Mouse (Mus musculus) hindbrain, embryonic 10.5 days (tissue): Measurements from ENCODE around the gene Cacna2d3. TPM values are rescaled to one million over a fixed set of nuclear protein-coding genes. Genes with fewer than 3 reads are reported as not detected.

ENCODE experiments used
- DNase-seq: peaks from one replicate; pipeline ENCODE4 v3.0.0-alpha.2; 2017; ENCODE audit warnings: low spot score
- H3K27ac ChIP-seq: fragments of 300-500 bp; sonication (generic); 2 replicates; pipeline ENCODE4 v1.5.1; 2016; ENCODE audit warnings: mild to moderate bottlenecking, moderate library complexity
- H3K27me3 ChIP-seq: fragments of 300-500 bp; sonication (generic); 2 replicates; pipeline ENCODE4 v1.6.1; 2016; ENCODE audit warnings: mild to moderate bottlenecking; ENCODE audit not compliant: poor library complexity, insufficient read depth, severe bottlenecking
- H3K36me3 ChIP-seq: fragments of 300-500 bp; sonication (generic); 2 replicates; pipeline ENCODE4 v1.6.1; 2016; ENCODE audit warnings: mild to moderate bottlenecking, moderate library complexity
- H3K4me1 ChIP-seq: fragments of 300-500 bp; sonication (generic); replicated peaks from 2 replicates; pipeline ENCODE4 v1.6.1; 2016; ENCODE audit warnings: mild to moderate bottlenecking
- H3K4me3 ChIP-seq: fragments of 300-500 bp; sonication (generic); 2 replicates; pipeline ENCODE4 v1.5.1; 2016; ENCODE audit warnings: mild to moderate bottlenecking, moderate library complexity
- H3K9me3 ChIP-seq: fragments of 300-500 bp; sonication (generic); 2 replicates; pipeline ENCODE4 v1.6.1; 2016; ENCODE audit warnings: mild to moderate bottlenecking, moderate library complexity
- WGBS: fragments of 180-500 bp; shearing (Covaris S2); methylation state at CpG from one replicate; pipeline ENCODE4 v1.1.7; 2016; 5-methylcytosine and 5-hydroxymethylcytosine counted together
- polyA plus RNA-seq: library from polyadenylated mRNA; unstranded; fragments of >200 nt; fragmentation: Nextera tagmentation; extraction: Ambion mirVana; gene quantifications from 2 replicates; pipeline ENCODE4 v1.2.1, GENCODE M21; 2016

The Cacna2d3 gene
- polyA plus RNA-seq, 1 experiment from 2014 or later: 12.6 TPM

DNA sequence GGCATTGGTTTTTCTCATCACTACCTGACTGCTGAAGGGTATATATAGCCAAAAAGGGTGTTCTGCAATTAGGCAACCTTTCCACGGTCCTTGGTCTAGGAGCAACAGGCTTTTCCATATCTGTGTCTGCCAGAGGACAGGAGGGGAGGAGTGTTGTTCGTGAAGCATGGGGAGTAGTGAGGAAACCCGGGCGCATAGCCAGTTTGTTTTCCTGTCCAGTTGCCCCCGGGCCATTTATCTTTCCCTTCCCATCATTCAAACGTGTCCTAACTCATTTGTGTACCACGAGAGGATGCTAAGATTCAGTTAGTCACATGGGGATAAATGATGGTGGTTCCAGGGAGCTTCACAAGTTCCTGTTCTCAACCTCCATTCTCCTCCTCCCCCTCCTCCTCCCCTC lies 283.0 kb downstream of the Cacna2d3 start:
- no peak overlapping the region for H3K27ac ChIP-seq
- no peaks in the 10 kb centered on the region for H3K27me3 ChIP-seq
- no peaks in the 10 kb centered on the region for H3K36me3 ChIP-seq
- peaks cover 35% of the 10 kb centered on the region for H3K4me1 ChIP-seq
- no peaks in the 10 kb centered on the region for H3K9me3 ChIP-seq
- no peak overlapping the region for H3K4me3 ChIP-seq
- 84% methylated on average over 7 of the region's 7 CpGs for WGBS
- no peak for DNase-seq

DNA sequence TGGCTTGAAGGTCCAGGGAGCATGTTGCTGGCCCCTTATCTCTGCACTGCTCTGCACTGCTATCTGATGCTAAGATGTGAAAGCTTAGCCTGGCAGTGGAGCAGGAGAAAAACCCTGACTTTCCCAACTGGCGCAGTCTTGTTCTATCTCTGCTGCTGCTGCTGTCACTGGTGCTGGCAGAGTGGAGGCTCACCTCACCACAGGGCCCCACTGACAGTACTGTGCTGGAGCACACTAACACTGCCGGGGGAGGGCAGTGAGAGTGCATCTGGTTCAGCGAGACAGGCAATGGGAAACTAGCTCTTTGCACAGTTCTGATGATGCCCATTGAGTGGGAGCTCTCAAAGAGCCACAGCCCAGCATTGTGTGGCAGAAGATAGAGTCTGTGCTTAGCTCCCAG lies 283.4 kb downstream of the Cacna2d3 start:
- peaks cover 34% of the 10 kb centered on the region for H3K4me1 ChIP-seq
- H3K27me3 ChIP-seq: no peaks in the 10 kb centered on the region
- no peak overlapping the region for H3K4me3 ChIP-seq
- H3K9me3 ChIP-seq: no peaks in the 10 kb centered on the region
- H3K27ac ChIP-seq: no peak overlapping the region; the same call in 1 of the 2 replicates
- H3K36me3 ChIP-seq: no peaks in the 10 kb centered on the region
- 70% methylated on average over 3 of the region's 3 CpGs for WGBS
- DNase-seq: no peak

DNA sequence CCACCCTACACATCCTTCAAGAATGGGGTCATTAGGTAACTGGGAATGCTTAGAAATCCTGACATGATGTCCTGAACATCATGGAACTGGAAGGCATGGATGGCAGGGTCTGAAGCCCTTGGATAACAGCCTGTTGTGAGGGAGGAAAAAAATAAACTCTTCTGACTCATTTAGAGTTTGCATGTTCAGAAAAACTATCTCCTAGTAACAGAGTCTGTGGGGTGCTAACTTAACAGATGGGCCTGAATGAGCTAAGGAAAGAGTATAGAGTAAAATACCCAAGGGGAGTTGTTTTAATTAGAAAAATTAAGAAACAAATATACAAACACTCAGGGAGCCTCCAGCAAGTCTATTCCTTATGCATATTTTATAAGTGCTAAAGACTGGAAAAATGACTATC lies 286.5 kb downstream of the Cacna2d3 start:
- Histone ChIP-seq H3K4me1 (peaks cover 24% of the 10 kb centered on the region), H3K27ac (no peak overlapping the region), H3K4me3 (no peak overlapping the region), H3K27me3 (0 out of 2 replicates have a peak, but pooled peaks cover 4% of the 10 kb centered on the region), H3K36me3 (no peaks in the 10 kb centered on the region), H3K9me3 (no peaks in the 10 kb centered on the region)
- DNase-seq: no peak

DNA sequence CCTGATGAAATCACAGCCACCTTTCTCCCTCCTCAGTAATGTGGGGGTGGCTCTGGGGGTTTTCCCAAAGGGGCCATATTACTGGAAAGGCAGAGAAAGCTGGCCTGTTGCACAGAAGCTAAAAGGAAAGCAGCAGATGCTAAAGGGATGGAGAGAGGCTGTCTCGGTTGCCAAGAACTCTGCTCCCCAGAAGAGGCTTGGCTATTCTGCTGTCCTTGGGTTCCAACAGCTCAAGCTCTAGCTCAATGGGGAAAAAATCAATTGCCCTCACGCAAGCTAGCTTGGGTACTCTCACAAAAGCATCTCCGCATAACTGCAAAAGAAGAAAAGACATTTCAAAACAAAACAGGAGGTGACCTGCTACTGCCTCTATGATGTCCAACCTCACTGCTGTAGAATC lies 287.9 kb downstream of the Cacna2d3 start:
- no peaks in the 10 kb centered on the region for H3K36me3 ChIP-seq
- WGBS: 71% methylated on average over 3 of the region's 3 CpGs
- H3K9me3 ChIP-seq: no peaks in the 10 kb centered on the region
- no peak overlapping the region for H3K4me3 ChIP-seq
- H3K27me3 ChIP-seq: 0 out of 2 replicates have a peak, but pooled peaks cover 4% of the 10 kb centered on the region
- H3K4me1 ChIP-seq: peaks cover 24% of the 10 kb centered on the region
- DNase-seq: no peak
- H3K27ac ChIP-seq: 0 out of 2 replicates have a peak overlapping the region, but pooled peaks have one; percentile 40

DNA sequence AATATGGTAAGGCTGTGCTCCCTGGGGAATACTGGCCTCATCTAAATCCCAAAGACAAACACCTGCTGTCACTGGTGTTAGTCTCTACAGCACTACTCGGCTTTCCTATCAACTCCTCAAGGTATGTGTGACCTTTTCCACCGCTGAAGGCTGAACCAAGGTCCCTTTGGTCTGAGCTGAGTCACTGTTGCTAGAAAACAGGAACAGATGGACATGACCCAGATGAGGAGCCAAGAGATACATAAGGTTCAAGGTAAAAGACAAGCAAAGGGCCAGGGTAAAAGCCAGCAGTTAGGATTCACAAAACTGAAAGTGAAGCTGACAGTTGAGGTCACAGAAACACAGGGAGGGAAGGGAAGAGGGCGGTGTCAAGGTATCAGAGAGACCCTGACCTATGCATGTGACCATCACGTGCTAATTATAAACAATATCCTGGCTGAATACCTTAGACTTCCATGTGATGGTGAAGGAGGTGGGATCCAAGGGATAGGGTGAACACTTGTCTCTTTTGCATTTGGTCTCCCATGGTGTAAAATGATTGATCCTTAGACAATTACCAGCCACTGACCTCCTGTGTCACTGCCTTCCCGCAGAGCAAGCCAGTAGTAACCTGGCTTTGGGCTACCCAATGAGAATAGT lies 288.5 kb downstream of the Cacna2d3 start:
- 0 out of 2 replicates have a peak overlapping the region, but pooled peaks have one; percentile 40 for H3K27ac ChIP-seq
- 67% methylated on average over 5 of the region's 5 CpGs for WGBS

DNA sequence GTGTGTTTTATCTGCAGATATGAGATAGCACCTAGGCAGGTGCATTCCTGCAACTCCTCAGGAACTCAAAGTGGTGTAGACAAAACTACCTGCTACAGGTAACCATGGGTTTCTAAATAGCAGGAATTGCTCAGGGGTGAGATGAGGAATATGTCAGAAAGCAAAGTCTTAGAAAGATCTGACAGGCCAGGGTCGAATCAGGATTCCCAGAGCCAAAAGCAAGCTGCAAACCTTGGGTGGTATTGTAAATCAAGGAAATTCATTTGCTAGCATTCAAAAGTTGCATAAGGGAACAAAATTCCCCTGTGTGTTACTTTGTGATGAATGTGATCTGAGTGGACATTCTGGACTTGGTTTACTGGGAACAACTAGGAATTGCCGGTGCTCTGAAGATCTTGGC lies 291.9 kb downstream of the Cacna2d3 start:
- no peaks in the 10 kb centered on the region for H3K36me3 ChIP-seq
- H3K27me3 ChIP-seq: 0 out of 2 replicates have a peak, but pooled peaks cover 4% of the 10 kb centered on the region
- H3K9me3 ChIP-seq: no peaks in the 10 kb centered on the region
- no peak for DNase-seq
- H3K27ac ChIP-seq: no peak overlapping the region
- H3K4me1 ChIP-seq: peaks cover 17% of the 10 kb centered on the region
- WGBS: 60% methylated on average over 2 of the region's 2 CpGs
- no peak overlapping the region for H3K4me3 ChIP-seq

More for the DNA sequence above, 288.5 kb downstream of the Cacna2d3 start:
- Histone ChIP-seq H3K4me3 (no peak overlapping the region), H3K36me3 (no peaks in the 10 kb centered on the region), H3K27me3 (0 out of 2 replicates have a peak, but pooled peaks cover 4% of the 10 kb centered on the region), H3K9me3 (no peaks in the 10 kb centered on the region), H3K4me1 (peaks cover 20% of the 10 kb centered on the region)
- DNase-seq: no peak

DNA sequence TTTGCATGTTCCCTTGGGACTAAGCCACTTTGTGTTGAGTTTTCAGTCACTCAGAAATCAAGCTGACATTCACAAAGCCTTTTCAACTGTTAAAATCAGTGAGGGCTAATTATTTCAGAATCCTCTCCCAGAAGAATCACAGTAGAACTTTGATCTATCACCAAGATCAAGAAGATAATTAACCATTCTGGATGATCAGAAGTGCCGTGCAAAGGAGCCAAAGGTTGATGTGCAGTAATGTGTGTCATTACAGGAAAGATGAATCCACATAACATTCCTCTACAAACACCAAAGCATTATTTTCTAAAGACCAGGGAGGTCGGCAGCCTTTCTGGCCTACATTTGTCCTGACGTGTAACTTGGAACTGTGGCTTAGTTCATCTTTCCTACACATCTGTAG lies 296.0 kb downstream of the Cacna2d3 start:
- DNase-seq: no peak
- Histone ChIP-seq H3K4me3 (no peak overlapping the region), H3K27me3 (0 out of 2 replicates have a peak, but pooled peaks cover under 1% of the 10 kb centered on the region), H3K9me3 (no peaks in the 10 kb centered on the region), H3K36me3 (no peaks in the 10 kb centered on the region), H3K4me1 (peaks cover 5% of the 10 kb centered on the region; the same call in 1 of the 2 replicates), H3K27ac (no peak overlapping the region)
- 82% methylated on average over 3 of the region's 3 CpGs for WGBS

DNA sequence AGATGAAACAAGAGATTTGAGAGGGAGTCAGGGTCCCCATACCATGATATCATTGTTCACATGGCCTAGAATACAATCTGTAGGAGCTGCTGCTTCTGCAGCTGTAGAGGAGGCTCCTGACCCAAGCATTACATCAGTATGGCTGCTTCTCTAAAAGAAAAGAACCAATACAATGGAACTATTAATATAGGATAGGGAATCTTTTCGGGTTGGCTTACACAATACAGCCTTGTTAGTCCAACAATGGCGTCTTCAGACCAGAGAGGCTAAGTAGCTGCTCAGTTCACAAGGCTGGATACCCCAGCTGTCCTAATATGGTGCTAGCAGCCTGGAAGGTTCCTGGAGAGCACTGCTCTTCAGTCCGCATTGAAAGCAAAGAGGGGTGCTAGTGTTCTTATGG lies 296.5 kb downstream of the Cacna2d3 start:
- Histone ChIP-seq H3K4me3 (no peak overlapping the region), H3K9me3 (no peaks in the 10 kb centered on the region), H3K4me1 (0 out of 2 replicates have a peak, but pooled peaks cover under 1% of the 10 kb centered on the region), H3K36me3 (no peaks in the 10 kb centered on the region), H3K27ac (no peak overlapping the region), H3K27me3 (no peaks in the 10 kb centered on the region)
- DNase-seq: no peak
- WGBS: 81% methylated on average over 3 of the region's 3 CpGs

DNA sequence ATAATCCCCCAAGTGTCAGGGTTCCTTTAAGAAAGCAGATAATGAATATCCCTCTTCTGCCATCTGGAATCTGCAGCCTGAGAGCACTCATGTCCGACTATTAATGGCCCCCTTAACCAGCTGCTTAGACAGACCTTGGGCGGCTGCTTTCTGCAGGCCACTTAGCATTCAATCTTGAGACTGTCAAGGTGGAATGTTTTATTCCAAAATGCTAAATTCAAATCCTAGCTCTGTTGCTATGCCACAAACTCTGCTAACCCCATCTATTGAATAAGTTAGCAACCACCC lies 315.8 kb downstream of the Cacna2d3 start:
- H3K27ac ChIP-seq: no peak overlapping the region
- no peaks in the 10 kb centered on the region for H3K27me3 ChIP-seq
- H3K4me3 ChIP-seq: no peak overlapping the region
- H3K9me3 ChIP-seq: no peaks in the 10 kb centered on the region
- no peak for DNase-seq
- H3K4me1 ChIP-seq: 0 out of 2 replicates have a peak, but pooled peaks cover 8% of the 10 kb centered on the region
- WGBS: 66% methylated on average over 2 of the region's 2 CpGs
- H3K36me3 ChIP-seq: no peaks in the 10 kb centered on the region

DNA sequence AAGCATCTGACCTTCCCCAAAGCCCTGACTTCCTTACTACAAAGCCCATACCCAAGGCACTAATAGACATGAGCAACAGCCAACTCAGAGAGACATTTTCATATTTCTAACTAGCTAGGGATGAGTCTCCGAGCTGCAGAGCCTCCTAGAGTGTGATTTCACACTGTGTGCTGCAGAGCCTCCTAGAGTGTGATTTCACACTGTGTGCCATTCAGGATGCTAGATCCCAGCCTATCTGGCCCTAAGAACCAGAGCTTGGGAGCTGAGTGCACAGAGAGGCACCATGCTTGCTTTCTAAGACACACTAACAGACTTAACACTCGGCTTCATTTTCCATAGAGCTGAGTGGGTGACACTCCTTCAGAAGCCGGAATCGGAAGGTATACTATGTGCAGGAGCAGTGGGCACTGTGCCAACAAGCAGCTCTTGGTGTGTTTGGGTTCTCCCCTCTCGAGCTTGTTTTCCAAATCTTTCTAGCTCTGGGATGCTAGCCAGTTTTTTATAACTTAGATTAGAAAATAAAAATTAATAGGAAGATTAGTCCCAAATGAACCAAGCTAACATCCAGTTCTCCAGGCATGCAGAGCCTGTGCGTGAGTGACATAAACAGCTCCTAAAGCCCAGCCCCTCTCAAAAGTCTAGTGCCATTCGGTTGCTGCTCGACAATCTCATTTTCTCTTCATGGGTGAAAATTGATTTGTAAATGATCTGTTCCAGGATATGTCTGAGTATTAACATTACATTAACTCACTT lies 316.4 kb downstream of the Cacna2d3 start:
- no peak overlapping the region for H3K4me3 ChIP-seq
- H3K9me3 ChIP-seq: no peaks in the 10 kb centered on the region
- DNase-seq: no peak
- 82% methylated on average over 8 of the region's 8 CpGs for WGBS
- no peak overlapping the region for H3K27ac ChIP-seq
- H3K36me3 ChIP-seq: no peaks in the 10 kb centered on the region
- no peaks in the 10 kb centered on the region for H3K27me3 ChIP-seq
- H3K4me1 ChIP-seq: 0 out of 2 replicates have a peak, but pooled peaks cover 8% of the 10 kb centered on the region

DNA sequence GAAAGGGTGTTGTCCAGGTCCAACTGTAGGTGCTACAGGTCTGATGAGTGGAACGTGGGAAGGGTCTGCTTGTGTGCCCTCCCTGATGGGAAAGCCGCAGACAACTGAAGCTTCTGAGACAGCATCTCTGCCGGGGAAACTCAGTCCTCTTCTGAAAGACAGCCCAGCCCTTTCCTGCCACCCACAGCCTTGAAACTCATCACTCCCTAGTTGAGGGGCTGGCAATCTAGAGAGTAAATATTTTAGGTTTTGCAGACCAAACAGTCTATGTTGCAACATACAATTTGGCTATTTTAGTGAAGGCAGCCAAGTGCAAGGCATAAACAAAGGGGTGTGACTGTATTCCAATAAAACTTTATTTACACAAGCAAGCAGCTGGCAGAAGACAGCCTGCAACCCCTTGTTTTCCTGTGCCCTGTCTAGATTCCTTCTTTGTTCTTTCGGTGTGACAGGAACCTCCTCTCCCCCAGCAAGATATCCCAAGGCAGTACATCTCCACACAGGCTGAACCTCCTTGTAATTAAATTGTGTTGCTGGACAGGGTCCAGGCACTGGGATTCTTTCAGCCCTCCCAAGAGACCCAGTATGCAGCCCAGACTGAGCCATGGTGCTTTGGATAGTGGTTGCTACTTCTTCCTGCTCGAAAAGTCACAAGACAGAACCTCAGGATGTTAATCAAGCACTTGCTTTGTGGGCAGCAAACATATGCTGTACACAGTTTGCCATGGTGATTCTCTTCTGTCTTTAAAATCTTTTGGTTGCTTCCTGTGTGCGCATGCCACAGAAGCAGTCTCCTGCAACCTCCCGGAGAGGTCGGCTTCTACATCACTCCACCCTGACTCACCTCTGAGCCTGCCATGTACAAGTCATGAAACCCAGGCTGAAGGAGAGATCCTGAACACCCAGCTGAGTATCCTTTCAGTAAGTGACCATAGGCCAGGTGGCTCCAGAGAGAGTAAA lies 317.5 kb downstream of the Cacna2d3 start:
- Histone ChIP-seq H3K4me3 (no peak overlapping the region), H3K27me3 (no peaks in the 10 kb centered on the region), H3K4me1 (0 out of 2 replicates have a peak, but pooled peaks cover 8% of the 10 kb centered on the region), H3K27ac (peak overlapping the region; percentile 45; the same call in 1 of the 2 replicates), H3K9me3 (no peaks in the 10 kb centered on the region), H3K36me3 (no peaks in the 10 kb centered on the region)
- WGBS: 86% methylated on average over 8 of the region's 8 CpGs
- DNase-seq: no peak

DNA sequence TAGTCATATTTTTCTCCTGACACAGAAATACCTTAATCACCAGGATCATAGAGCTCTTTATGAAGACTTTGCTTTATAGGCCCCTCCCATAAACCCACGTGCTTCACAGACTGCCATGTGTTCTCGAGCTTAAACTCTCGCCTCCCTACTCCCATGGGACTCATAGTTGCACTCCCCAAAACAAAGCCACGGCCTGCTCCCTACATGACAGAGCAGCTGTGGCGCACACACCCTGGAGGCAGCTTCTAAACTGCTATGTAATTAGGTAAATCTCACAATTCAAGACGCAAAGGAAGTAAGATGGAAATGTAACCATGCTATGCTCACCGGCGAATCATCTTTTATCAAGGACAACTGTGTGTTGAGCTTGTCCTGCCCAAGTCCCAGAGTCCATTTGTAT lies 319.2 kb downstream of the Cacna2d3 start:
- no peak for DNase-seq
- Histone ChIP-seq H3K27ac (no peak overlapping the region), H3K4me1 (0 out of 2 replicates have a peak, but pooled peaks cover 8% of the 10 kb centered on the region), H3K36me3 (no peaks in the 10 kb centered on the region), H3K9me3 (no peaks in the 10 kb centered on the region), H3K4me3 (no peak overlapping the region), H3K27me3 (no peaks in the 10 kb centered on the region)
- 55% methylated on average over 8 of the region's 8 CpGs for WGBS
